Mouse (Mus musculus): ENCODE results near the gene Kdm4c.
"Not testable (repeated sequence)": the region's sequence is repeated elsewhere in the genome, so short reads cannot be mapped to it uniquely, and the experiment has no call there.

The Kdm4c gene

GRCm38 (mm10) chr4:74311135-74311534 is 68.8 kb downstream of the Kdm4c start:
- in situ Hi-C loops (cut with MboI, MseI): no loop called here

- in situ Hi-C loops (cut with MboI, MseI): no loop called here
Measured at GRCm38 (mm10) chr4:74312858-74313257, 70.6 kb downstream of the Kdm4c start.

DNA sequence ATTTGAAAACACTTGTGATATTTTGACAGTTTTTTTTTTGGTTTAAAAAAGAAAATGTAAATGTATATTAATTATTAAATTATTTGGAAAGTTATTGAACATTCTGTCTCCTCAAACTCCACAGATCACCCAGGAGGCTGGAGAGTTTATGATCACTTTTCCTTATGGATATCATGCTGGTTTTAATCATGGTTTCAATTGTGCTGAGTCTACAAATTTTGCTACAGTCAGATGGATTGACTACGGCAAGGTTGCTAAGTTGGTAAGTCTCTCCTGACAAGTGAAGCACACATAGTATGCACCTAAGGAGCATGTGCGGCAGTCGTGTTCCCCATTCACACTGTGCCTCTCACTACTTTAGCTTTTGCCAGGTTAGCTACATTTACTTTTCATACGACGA is 73.1 kb downstream of the Kdm4c start:
- in situ Hi-C loops (cut with MboI, MseI): no loop called here

DNA sequence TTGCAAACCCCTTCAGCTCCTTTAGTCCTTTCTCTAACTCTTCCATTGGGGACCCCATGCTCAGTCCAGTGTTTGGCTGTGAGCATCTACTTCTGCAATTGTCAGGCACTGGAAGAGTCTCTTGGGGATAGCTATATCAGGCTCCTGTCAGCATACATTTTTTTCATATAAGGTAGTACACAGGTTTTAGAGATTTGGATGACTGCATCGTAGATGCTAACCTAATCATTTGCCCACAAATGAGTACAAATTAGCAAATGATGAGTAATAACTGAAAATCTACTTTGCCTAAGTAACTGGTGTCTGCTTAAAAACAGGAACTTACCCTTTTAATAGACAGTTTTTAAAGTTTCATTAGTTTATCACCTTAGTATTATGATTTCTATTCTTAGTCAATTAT is 77.0 kb downstream of the Kdm4c start:
- in situ Hi-C loops (cut with MboI, MseI): no loop called here

- in situ Hi-C loops (cut with MboI, MseI): no loop called here
Measured at GRCm38 (mm10) chr4:74357479-74357878, 115.2 kb downstream of the Kdm4c start.

GRCm38 (mm10) chr4:74360274-74360673 is 118.0 kb downstream of the Kdm4c start:
- in situ Hi-C loops (cut with MboI, MseI): no loop called here

DNA sequence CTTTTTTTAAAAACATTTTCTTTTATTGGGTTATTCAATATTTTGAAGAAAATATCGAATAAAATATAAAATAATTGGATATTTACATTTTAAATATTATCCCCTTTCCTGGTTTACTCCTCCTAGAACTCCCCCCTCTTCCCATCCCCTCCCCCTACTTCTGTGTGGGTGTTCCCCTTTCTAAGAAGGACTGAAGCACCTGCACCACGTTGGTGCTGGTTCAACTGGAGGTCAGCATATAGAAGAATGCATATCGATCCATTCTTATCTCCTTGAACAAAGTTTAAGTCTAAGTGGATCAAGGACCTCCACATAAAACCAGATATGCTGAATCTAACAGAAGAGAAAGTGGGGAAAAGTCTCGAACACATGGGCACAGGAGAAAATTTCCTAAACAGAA is 144.3 kb downstream of the Kdm4c start:
- in situ Hi-C loops (cut with MboI, MseI): no loop called here

DNA sequence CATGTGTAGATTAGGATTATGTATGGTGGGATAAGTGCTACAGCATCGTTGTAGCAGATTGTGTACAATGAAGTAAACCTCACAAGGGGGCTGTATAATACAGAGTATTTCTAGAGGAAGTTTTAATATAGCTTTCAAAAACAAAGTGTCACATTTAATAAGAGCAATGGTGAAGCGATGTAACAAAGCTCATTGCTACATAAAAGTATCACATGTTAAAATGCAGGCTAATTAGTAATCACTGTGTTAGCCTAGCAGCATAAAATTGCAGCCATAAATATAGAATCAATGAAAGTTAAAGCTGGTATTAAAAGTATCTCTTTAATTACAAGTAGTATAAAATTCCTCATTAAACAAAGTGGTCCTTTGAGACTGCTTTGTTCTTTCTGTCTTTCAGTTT is 150.9 kb downstream of the Kdm4c start:
- in situ Hi-C loops (cut with MboI, MseI): no loop called here

DNA sequence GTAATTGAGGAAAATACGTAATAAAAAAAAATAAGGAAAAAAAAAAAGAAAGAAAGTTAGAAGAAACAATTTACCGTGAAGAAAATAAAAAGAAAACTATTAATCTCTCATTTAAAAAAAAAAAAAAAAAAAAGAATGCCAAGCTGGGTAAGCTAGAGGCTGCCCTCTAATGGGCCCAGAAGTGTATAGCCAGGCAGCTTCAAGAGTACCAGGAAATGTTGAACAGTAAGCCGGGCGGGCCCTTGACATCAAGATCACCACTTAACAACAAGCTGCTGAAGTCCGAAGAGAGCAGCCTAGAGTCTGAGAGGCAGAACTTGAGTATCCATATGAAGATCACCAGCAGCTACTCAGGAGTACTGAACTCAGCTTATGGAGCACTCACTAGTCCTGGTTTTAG is 154.3 kb downstream of the Kdm4c start:
- in situ Hi-C loops (cut with MboI, MseI): no loop called here

- in situ Hi-C loops (cut with MboI, MseI): not testable (repeated sequence)
Measured at GRCm38 (mm10) chr4:74401617-74402313, 159.5 kb downstream of the Kdm4c start.

GRCm38 (mm10) chr4:74408731-74409130 is 166.4 kb downstream of the Kdm4c start:
- in situ Hi-C loops (cut with MboI, MseI): no loop called here

DNA sequence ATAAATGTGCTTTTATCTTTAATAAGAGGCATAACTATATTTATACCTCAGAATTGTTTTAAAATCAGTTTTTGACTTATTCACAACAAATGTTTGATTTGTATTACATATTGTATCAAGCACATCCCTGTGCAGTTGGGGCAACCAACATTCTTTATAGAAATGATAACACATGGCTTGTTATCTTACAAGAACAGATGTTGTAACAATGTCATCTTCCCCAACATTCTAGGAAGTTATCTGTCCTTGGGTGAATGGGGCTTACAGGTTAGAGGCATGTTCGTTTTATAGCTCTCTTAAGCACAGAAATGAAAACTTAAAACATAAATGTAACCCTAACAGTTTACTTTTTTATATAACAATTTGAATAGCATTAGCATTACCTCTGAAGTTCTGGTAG is 177.5 kb downstream of the Kdm4c start:
- in situ Hi-C loops (cut with MboI, MseI): no loop called here

Measured in T-helper 1 cell (primary cell).